Mouse (Mus musculus) liver, adult 2 months (tissue): ENCODE results near the gene Dad1.

Source experiments
- CTCF ChIP-seq: fragments of 200-500 bp; IDR thresholded peaks from 2 replicates; pipeline ENCODE4 v1.5.1; 2011; ENCODE audit warnings: low read depth, low read length, control low read depth
- POLR2A ChIP-seq: fragments of 200-500 bp; IDR thresholded peaks from 2 replicates; pipeline ENCODE4 v1.6.1; 2011; ENCODE audit warnings: low read length, control low read depth; ENCODE audit not compliant: insufficient read depth; ENCODE audit errors: extremely low read depth

DNA sequence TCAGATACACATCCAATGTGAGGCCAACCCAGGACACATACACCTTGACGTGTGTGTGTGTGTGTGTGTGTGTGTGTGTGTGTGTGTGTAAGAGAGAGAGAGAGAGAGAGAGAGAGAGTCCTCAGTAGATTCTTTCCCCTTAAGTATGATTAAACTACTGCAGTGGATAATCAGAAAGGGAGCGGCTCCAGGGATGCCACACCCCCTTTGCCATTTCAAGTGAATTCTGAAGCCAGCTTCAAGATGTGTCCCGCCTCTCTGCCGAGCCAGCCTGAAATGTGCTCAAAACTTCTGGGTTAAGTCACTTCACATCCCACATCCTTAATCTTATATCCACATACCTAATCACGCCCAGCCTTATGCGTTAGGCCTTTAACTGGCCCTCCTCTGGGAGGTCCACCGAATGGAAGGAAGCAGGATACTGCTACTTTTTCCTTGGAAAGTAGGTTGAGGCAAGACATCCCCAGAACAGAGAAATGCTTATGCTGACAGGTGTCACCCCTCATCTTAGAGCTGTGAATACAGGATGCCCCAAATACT is 4.3 kb upstream of the Dad1 start:
- TF ChIP-seq POLR2A (no peak), CTCF (no peak)
